Mouse (Mus musculus): ENCODE results near the gene Echs1. TPM values are rescaled to one million over a fixed set of nuclear protein-coding genes. Genes with fewer than 3 reads are reported as not detected.
A peak's percentile ranks its signal among the peaks of the same experiment; 100 is the strongest.

Gene Echs1
- not detected in 2 replicates for polyA plus RNA-seq (2012; ENCODE audit: insufficient read depth, insufficient read length, low replicate concordance, missing spikeins)

- 3% methylated on average over 28 of the region's 28 CpGs for WGBS
- peaks cover 5% of the 10 kb centered on the region; the same call in 1 of the 2 replicates for H3K4me1 ChIP-seq (ENCODE audit: control insufficient read depth, insufficient read depth, low read length)
- TF ChIP-seq CTCF (IDR thresholded peaks at IDR 0.05; ENCODE audit: insufficient read depth, low read depth, low read length) (no peak), POLR2A (IDR thresholded peaks at IDR 0.05; ENCODE audit: insufficient read depth, low read depth, low read length) (peak; percentile 71)
- H3K27ac ChIP-seq (ENCODE audit: insufficient read depth, low read depth, low read length): peak within 1 kb of the TSS; percentile 81
- peak within 1 kb of the TSS; percentile 68 for H3K4me3 ChIP-seq (ENCODE audit: insufficient read depth, low read depth, low read length)
These were observed at the start of gene Echs1 for GRCm38 (mm10) chr7:140116329-140117054. Echs1 (minus strand) TSS chr7:140116476.

DNA sequence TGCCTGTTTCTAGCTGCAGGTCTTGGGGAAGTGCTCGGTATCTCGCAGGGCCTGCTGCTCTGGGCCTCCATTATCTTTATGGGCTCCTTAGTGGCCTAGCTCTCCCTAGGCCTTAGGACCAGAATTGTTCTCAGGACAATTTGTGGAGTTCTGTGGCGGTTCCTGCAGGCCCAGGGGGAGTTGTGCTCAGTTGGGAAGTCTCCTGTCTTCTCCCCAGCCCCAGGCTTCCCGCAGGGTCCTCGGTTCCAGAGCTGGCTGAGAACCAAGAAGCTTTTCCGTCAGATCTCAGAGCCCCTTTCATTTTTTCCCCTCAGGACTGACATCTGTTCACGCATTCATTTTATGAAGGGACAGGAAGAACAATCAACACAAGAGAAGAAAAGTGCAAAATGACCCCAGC lies 48.4 kb upstream of the Echs1 start, which contains the start of gene Olfr522:
Gene Olfr522, minus strand, starts transcription at position 101 of the 400 bp plus-strand sequence.
- Histone ChIP-seq H3K4me1 (ENCODE audit: control insufficient read depth, insufficient read depth, low read length) (no peaks in the 10 kb centered on the region), H3K4me3 (ENCODE audit: insufficient read depth, low read depth, low read length) (no peak within 1 kb of the TSS), H3K27ac (ENCODE audit: insufficient read depth, low read depth, low read length) (no peak within 1 kb of the TSS)
- TF ChIP-seq CTCF (IDR thresholded peaks at IDR 0.05; ENCODE audit: insufficient read depth, low read depth, low read length): no peak
- TF ChIP-seq POLR2A (IDR thresholded peaks at IDR 0.05; ENCODE audit: insufficient read depth, low read depth, low read length): no peak
- 75% methylated on average over 7 of the region's 7 CpGs for WGBS

GRCm38 (mm10) chr7:140160363-140160762 lies 44.1 kb upstream of the Echs1 start:
- WGBS: 85% methylated on average over 3 of the region's 3 CpGs
- no peak for TF ChIP-seq CTCF (IDR thresholded peaks at IDR 0.05; ENCODE audit: insufficient read depth, low read depth, low read length)
- TF ChIP-seq POLR2A (IDR thresholded peaks at IDR 0.05; ENCODE audit: insufficient read depth, low read depth, low read length): no peak
- Histone ChIP-seq H3K4me1 (ENCODE audit: control insufficient read depth, insufficient read depth, low read length) (no peaks in the 10 kb centered on the region), H3K27ac (ENCODE audit: insufficient read depth, low read depth, low read length) (no peak overlapping the region), H3K4me3 (ENCODE audit: insufficient read depth, low read depth, low read length) (no peak overlapping the region)

DNA sequence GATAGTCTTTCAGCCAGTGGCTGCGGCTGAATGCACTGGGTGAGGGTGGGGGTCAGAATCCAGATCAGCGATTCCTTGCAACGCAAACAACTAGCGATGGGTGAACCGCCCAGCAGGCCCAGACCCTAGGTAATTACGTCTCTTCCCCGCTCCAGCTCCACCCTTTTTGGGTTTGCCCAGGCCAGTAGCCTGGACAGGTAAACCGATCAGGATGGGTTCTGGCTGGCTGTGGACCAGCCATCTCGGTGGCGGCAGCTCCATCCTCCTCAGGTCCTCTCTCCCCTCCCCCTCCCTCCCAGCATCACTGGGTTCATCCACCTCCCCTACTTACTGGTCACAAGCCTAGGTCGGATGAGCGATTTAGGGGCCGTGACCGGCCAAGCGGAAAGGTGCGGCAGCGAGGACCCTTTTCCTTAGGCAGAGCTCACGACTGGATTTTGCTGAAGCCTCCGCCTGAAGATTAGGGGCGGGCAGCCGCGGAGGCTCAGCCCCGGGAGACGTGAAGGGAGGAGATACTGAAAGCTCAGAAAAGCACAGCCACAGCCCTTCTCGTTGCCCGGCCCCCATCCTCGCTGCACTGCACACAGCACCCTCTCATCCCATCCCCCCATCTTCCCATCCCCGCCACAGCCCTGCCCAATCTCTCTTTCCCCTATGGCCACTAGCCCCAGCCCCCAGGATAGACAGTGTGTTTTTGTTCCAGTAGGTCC lies 38.1 kb upstream of the Echs1 start, which contains the start of gene Sprn:
Gene Sprn, minus strand, starts transcription at position 660 of the 710 bp plus-strand sequence.
- Histone ChIP-seq H3K27ac (ENCODE audit: insufficient read depth, low read depth, low read length) (peak within 1 kb of the TSS; percentile 75), H3K4me1 (ENCODE audit: control insufficient read depth, insufficient read depth, low read length) (peaks cover 10% of the 10 kb centered on the region), H3K4me3 (ENCODE audit: insufficient read depth, low read depth, low read length) (peak within 1 kb of the TSS; percentile 77)
- WGBS: under 1% methylated on average over 28 of the region's 28 CpGs
- TF ChIP-seq POLR2A (IDR thresholded peaks at IDR 0.05; ENCODE audit: insufficient read depth, low read depth, low read length) (peak; percentile 64; the same call in 1 of the 2 replicates), CTCF (IDR thresholded peaks at IDR 0.05; ENCODE audit: insufficient read depth, low read depth, low read length) (no peak)

DNA sequence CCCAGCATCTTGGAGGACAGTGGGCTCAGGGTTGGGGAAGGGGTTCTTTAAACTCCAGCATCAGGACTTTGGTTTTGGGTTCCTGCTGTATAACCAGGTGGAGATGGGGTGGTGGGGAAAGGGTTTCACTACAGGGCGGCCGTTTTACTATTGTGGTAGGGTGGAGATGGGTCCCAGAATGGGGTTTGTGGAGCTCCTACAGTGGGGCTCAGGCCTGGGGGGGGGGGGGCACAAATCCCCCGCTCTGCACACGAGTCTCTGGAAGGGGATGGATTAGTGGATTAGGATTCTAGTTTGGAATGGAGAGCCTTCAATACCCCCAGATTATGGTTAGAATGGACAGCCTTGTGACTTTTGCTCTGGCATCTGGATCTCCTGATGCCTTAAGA lies 37.5 kb upstream of the Echs1 start:
- peaks cover 10% of the 10 kb centered on the region for H3K4me1 ChIP-seq (ENCODE audit: control insufficient read depth, insufficient read depth, low read length)
- peak overlapping the region; percentile 75 for H3K27ac ChIP-seq (ENCODE audit: insufficient read depth, low read depth, low read length)
- 9% methylated on average over 4 of the region's 4 CpGs for WGBS
- TF ChIP-seq CTCF (IDR thresholded peaks at IDR 0.05; ENCODE audit: insufficient read depth, low read depth, low read length) (no peak), POLR2A (IDR thresholded peaks at IDR 0.05; ENCODE audit: insufficient read depth, low read depth, low read length) (no peak)
- H3K4me3 ChIP-seq (ENCODE audit: insufficient read depth, low read depth, low read length): peak overlapping the region; percentile 77

- TF ChIP-seq CTCF (IDR thresholded peaks at IDR 0.05; ENCODE audit: insufficient read depth, low read depth, low read length): no peak
- no peak for TF ChIP-seq POLR2A (IDR thresholded peaks at IDR 0.05; ENCODE audit: insufficient read depth, low read depth, low read length)
- 1% methylated on average over 28 of the region's 28 CpGs for WGBS
- 0 out of 2 replicates have a peak overlapping the region, but pooled peaks have one; percentile 1 for H3K27ac ChIP-seq (ENCODE audit: insufficient read depth, low read depth, low read length)
- H3K4me3 ChIP-seq (ENCODE audit: insufficient read depth, low read depth, low read length): peak overlapping the region; percentile 77
- peaks cover 10% of the 10 kb centered on the region for H3K4me1 ChIP-seq (ENCODE audit: control insufficient read depth, insufficient read depth, low read length)
These were observed 37.1 kb upstream of the Echs1 start for GRCm38 (mm10) chr7:140153383-140153782.

- 83% methylated on average over 4 of the region's 4 CpGs for WGBS
- Histone ChIP-seq H3K27ac (ENCODE audit: insufficient read depth, low read depth, low read length) (no peak overlapping the region), H3K4me3 (ENCODE audit: insufficient read depth, low read depth, low read length) (no peak overlapping the region), H3K4me1 (ENCODE audit: control insufficient read depth, insufficient read depth, low read length) (no peaks in the 10 kb centered on the region)
- TF ChIP-seq CTCF (IDR thresholded peaks at IDR 0.05; ENCODE audit: insufficient read depth, low read depth, low read length): no peak
- TF ChIP-seq POLR2A (IDR thresholded peaks at IDR 0.05; ENCODE audit: insufficient read depth, low read depth, low read length): no peak
These were observed 28.3 kb upstream of the Echs1 start for GRCm38 (mm10) chr7:140144550-140144949.

GRCm38 (mm10) chr7:140141350-140141749 lies 25.1 kb upstream of the Echs1 start:
- no peaks in the 10 kb centered on the region for H3K4me1 ChIP-seq (ENCODE audit: control insufficient read depth, insufficient read depth, low read length)
- H3K4me3 ChIP-seq (ENCODE audit: insufficient read depth, low read depth, low read length): no peak overlapping the region
- H3K27ac ChIP-seq (ENCODE audit: insufficient read depth, low read depth, low read length): no peak overlapping the region
- 5% methylated on average over 14 of the region's 14 CpGs for WGBS
- peak; percentile 40 for TF ChIP-seq CTCF (IDR thresholded peaks at IDR 0.05; ENCODE audit: insufficient read depth, low read depth, low read length)
- no peak for TF ChIP-seq POLR2A (IDR thresholded peaks at IDR 0.05; ENCODE audit: insufficient read depth, low read depth, low read length)

- no peak for TF ChIP-seq POLR2A (IDR thresholded peaks at IDR 0.05; ENCODE audit: insufficient read depth, low read depth, low read length)
- no peak for TF ChIP-seq CTCF (IDR thresholded peaks at IDR 0.05; ENCODE audit: insufficient read depth, low read depth, low read length)
- no peaks in the 10 kb centered on the region for H3K4me1 ChIP-seq (ENCODE audit: control insufficient read depth, insufficient read depth, low read length)
- 0% methylated on average over 8 of the region's 8 CpGs for whole genome bisulfite sequencing
- H3K27ac ChIP-seq (ENCODE audit: insufficient read depth, low read depth, low read length): peak overlapping the region; percentile 85
- H3K4me3 ChIP-seq (ENCODE audit: insufficient read depth, low read depth, low read length): peak overlapping the region; percentile 98
These were observed 21.7 kb upstream of the Echs1 start for GRCm38 (mm10) chr7:140138021-140138310.

Measured in olfactory bulb, adult 2 months (tissue).